7 mouse cellular contexts compared by ENCODE assay signal in the genomic region with DNA sequence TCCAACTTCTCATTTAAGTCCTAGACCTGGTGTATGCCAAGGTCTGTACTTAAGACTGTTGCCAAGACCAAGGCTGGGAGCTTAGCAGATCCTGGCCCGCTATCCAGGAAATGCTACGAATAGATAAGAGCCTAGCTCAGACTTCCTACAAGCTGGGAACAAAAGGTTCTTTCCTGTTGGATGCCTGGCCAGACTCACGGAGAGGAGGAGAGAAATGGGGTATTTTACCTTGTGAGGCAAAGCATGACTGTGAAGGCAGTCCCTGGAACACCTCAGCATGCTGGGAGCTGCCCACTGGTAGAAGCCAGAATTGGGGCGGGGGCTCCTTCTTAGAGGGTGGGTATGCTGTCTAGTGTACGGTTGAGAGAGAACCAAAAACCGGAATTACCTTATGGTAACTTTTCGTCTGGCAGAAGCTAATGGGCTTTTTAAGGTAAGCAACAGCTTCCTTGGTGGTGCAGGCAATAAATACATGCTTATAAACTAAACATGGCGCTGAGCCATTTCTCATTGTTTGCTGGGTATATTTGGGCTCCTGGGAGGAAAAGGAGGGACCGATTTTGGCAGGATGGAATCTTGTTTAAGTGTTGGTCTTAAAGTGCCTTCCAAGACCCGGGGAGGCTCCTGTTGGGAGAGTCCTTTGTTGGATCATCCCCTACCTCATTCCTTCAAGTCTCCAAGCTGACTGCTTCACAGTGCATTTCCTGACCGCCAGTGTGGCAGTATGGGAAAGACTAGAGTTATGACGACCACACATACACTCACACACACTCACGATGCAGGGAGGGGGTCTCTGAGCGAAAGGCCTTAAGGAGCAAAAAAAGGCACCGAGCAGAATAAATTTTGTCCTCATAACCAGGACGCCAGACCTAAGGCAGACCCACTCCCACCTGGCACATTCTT. TPM values are rescaled to one million over a fixed set of nuclear protein-coding genes. Genes with fewer than 3 reads are reported as not detected.
DNase-seq lines count a peak whose midpoint lies in the region; ATAC-seq lines count a peak whose summit lies in the region.

No protein-coding gene starts in this region.

- H3K27me3 ChIP-seq in hindbrain, embryonic 13.5 days = peaks cover 36% of the 10 kb centered on the region
- peaks cover 52% of the 10 kb centered on the region for H3K27me3 ChIP-seq in liver, embryonic 13.5 days

- H3K4me2 ChIP-seq in hindbrain, embryonic 13.5 days = peak overlapping the region; percentile 81
- peak overlapping the region; percentile 87 for H3K4me2 ChIP-seq in liver, embryonic 13.5 days

- DNase-seq in adipocyte (ENCODE audit: low spot score) = peak; percentile 47
- DNase-seq in fat pad, adult 2 months (ENCODE audit: extremely low read depth, low read depth, low spot score) = peak; percentile 90
- DNase-seq in liver, embryonic 13.5 days = no peak
- DNase-seq in skeletal muscle tissue, adult 2 months (ENCODE audit: low read depth, low spot score) = peak; percentile 62
- DNase-seq in left cerebral cortex, postnatal 4 days = no peak
- DNase-seq in cerebellum, adult 11 months = no peak

- intact Hi-C loops in left cerebral cortex, postnatal 4 days (cut with DNase I) = no loop called here

- H3K9me3 ChIP-seq in hindbrain, embryonic 13.5 days = no peaks in the 10 kb centered on the region
- H3K9me3 ChIP-seq in liver, embryonic 13.5 days (replicated peaks) = no peaks in the 10 kb centered on the region

- peak overlapping the region; percentile 66 for H3K4me3 ChIP-seq in hindbrain, embryonic 13.5 days
- peak overlapping the region; percentile 66 for H3K4me3 ChIP-seq in liver, embryonic 13.5 days (replicated peaks)

- H3K9ac ChIP-seq in hindbrain, embryonic 13.5 days = peak overlapping the region; percentile 79
- no peak overlapping the region for H3K9ac ChIP-seq in liver, embryonic 13.5 days

- ATAC-seq in hindbrain, embryonic 13.5 days (ENCODE audit: low FRiP score) = no peak
- ATAC-seq in liver, embryonic 13.5 days (ENCODE audit: low read depth) = no peak

- H3K27ac ChIP-seq in hindbrain, embryonic 13.5 days = no peak overlapping the region
- H3K27ac ChIP-seq in liver, embryonic 13.5 days = no peak overlapping the region

- 77% methylated on average over 16 of the region's 16 CpGs for WGBS in hindbrain, embryonic 13.5 days
- WGBS in liver, embryonic 13.5 days (ENCODE audit: insufficient replicate concordance) = 56% methylated on average over 16 of the region's 16 CpGs

- H3K4me1 ChIP-seq in hindbrain, embryonic 13.5 days (replicated peaks) = peaks cover 31% of the 10 kb centered on the region
- H3K4me1 ChIP-seq in liver, embryonic 13.5 days (replicated peaks) = peaks cover 37% of the 10 kb centered on the region

- no peaks in the 10 kb centered on the region for H3K36me3 ChIP-seq in hindbrain, embryonic 13.5 days
- H3K36me3 ChIP-seq in liver, embryonic 13.5 days = no peaks in the 10 kb centered on the region

RNA-seq across cellular contexts. Expression of gene Cyb561, which starts 8.1 kb away (rescaled TPM):
- polyA plus RNA-seq in hindbrain, embryonic 13.5 days (2015; fragmentation: Nextera tagmentation; extraction: Ambion mirVana) = 42.6 and 42.7 TPM in 2 replicates
- 1.9 TPM in 2 replicates for polyA plus RNA-seq in liver, embryonic 13.5 days (2015; fragmentation: Nextera tagmentation; extraction: Ambion mirVana)
- 10 to 100 TPM; 36.6 to 38.9 TPM for total RNA-seq in left cerebral cortex, postnatal 4 days (2021)

RNA-seq across cellular contexts. Expression of gene Ace, which starts 22.7 kb away (rescaled TPM):
- polyA plus RNA-seq in hindbrain, embryonic 13.5 days (2015; fragmentation: Nextera tagmentation; extraction: Ambion mirVana) = 2.4 and 2.5 TPM in 2 replicates
- polyA plus RNA-seq in liver, embryonic 13.5 days (2015; fragmentation: Nextera tagmentation; extraction: Ambion mirVana) = 0.02 and 0.05 TPM in 2 replicates
- 1 to 10 TPM; 8.1 to 9.8 TPM for total RNA-seq in left cerebral cortex, postnatal 4 days (2021)

RNA-seq across cellular contexts. Expression of gene Ace3, which starts 49.5 kb away (rescaled TPM):
- polyA plus RNA-seq in hindbrain, embryonic 13.5 days (2015; fragmentation: Nextera tagmentation; extraction: Ambion mirVana) = 0.08 TPM in 1 of 2 replicates, not detected in the other
- polyA plus RNA-seq in liver, embryonic 13.5 days (2015; fragmentation: Nextera tagmentation; extraction: Ambion mirVana) = not detected in 2 replicates
- total RNA-seq in left cerebral cortex, postnatal 4 days (2021) = not detected

Comparison
In these comparisons a context has a peak if more than half of its experiments do, and no peak if none do; other contexts are left out.
1. DNase-seq: peak in adipocyte (single experiment), fat pad, adult 2 months (single experiment) and skeletal muscle tissue, adult 2 months (single experiment); none in liver, embryonic 13.5 days (single experiment), left cerebral cortex, postnatal 4 days (single experiment) and cerebellum, adult 11 months (single experiment).
2. RNA of gene Cyb561, which starts 8.1 kb away (polyA plus RNA-seq): 42.6 to 42.7 TPM in hindbrain, embryonic 13.5 days; 1.9 TPM in liver, embryonic 13.5 days; every median in the first group is over 10 times any median in the second.